Mouse (Mus musculus): ENCODE results near the gene Ubiad1. TPM values are rescaled to one million over a fixed set of nuclear protein-coding genes. Genes with fewer than 3 reads are reported as not detected.

Gene Ubiad1
- polyA plus RNA-seq, 1 experiment from 2014 or later = 22.9 TPM

GRCm38 (mm10) chr4:148441931-148442330, 2.6 kb downstream of the Ubiad1 start:
- Histone ChIP-seq H3K36me3 (replicated peaks) (peaks cover 31% of the 10 kb centered on the region), H3K27ac (replicated peaks) (no peak overlapping the region), H3K4me1 (peaks cover 28% of the 10 kb centered on the region), H3K9me3 (no peaks in the 10 kb centered on the region), H3K4me3 (no peak overlapping the region), H3K27me3 (replicated peaks; ENCODE audit: low read depth, poor library complexity, severe bottlenecking) (no peaks in the 10 kb centered on the region)
- WGBS = 91% methylated on average over 5 of the region's 5 CpGs
- no peak for DNase-seq (ENCODE audit: low spot score)

- DNase-seq (ENCODE audit: low spot score) = no peak
- Histone ChIP-seq H3K27ac (replicated peaks) (no peak overlapping the region), H3K36me3 (replicated peaks) (peaks cover 55% of the 10 kb centered on the region)
Observed at GRCm38 (mm10) chr4:148435657-148436330, 8.8 kb downstream of the Ubiad1 start.

GRCm38 (mm10) chr4:148435106-148435505, 9.5 kb downstream of the Ubiad1 start:
- Histone ChIP-seq H3K4me1 (peaks cover 10% of the 10 kb centered on the region; the same call in 1 of the 2 replicates), H3K36me3 (replicated peaks) (peaks cover 49% of the 10 kb centered on the region), H3K9me3 (no peaks in the 10 kb centered on the region), H3K4me3 (no peak overlapping the region), H3K27me3 (replicated peaks; ENCODE audit: low read depth, poor library complexity, severe bottlenecking) (no peaks in the 10 kb centered on the region), H3K27ac (replicated peaks) (no peak overlapping the region)
- DNase-seq (ENCODE audit: low spot score) = no peak
- 90% methylated on average over 3 of the region's 3 CpGs for WGBS

More at GRCm38 (mm10) chr4:148435657-148436330, 8.8 kb downstream of the Ubiad1 start:
- Histone ChIP-seq H3K4me3 (no peak overlapping the region), H3K4me1 (peaks cover 8% of the 10 kb centered on the region; the same call in 1 of the 2 replicates), H3K27me3 (replicated peaks; ENCODE audit: low read depth, poor library complexity, severe bottlenecking) (no peaks in the 10 kb centered on the region), H3K9me3 (no peaks in the 10 kb centered on the region)
- 69% methylated on average over 6 of the region's 6 CpGs for WGBS

- whole genome bisulfite sequencing = 85% methylated on average over 4 of the region's 4 CpGs
- no peak overlapping the region for H3K27ac ChIP-seq (replicated peaks)
- H3K27me3 ChIP-seq (replicated peaks; ENCODE audit: low read depth, poor library complexity, severe bottlenecking) = no peaks in the 10 kb centered on the region
Observed at GRCm38 (mm10) chr4:148434554-148434953, 10.0 kb downstream of the Ubiad1 start.

GRCm38 (mm10) chr4:148433813-148434212, 10.8 kb downstream of the Ubiad1 start:
- no peak overlapping the region for H3K4me3 ChIP-seq
- peaks cover 12% of the 10 kb centered on the region; the same call in 1 of the 2 replicates for H3K4me1 ChIP-seq
- H3K36me3 ChIP-seq (replicated peaks) = peaks cover 42% of the 10 kb centered on the region
- H3K27ac ChIP-seq (replicated peaks) = no peak overlapping the region
- no peak for DNase-seq (ENCODE audit: low spot score)
- H3K27me3 ChIP-seq (replicated peaks; ENCODE audit: low read depth, poor library complexity, severe bottlenecking) = no peaks in the 10 kb centered on the region
- H3K9me3 ChIP-seq = no peaks in the 10 kb centered on the region
- WGBS = 75% methylated on average over 5 of the region's 5 CpGs

More at GRCm38 (mm10) chr4:148434554-148434953, 10.0 kb downstream of the Ubiad1 start:
- H3K4me3 ChIP-seq = no peak overlapping the region
- no peaks in the 10 kb centered on the region for H3K9me3 ChIP-seq
- H3K4me1 ChIP-seq = peaks cover 12% of the 10 kb centered on the region; the same call in 1 of the 2 replicates
- H3K36me3 ChIP-seq (replicated peaks) = peaks cover 45% of the 10 kb centered on the region
- no peak for DNase-seq (ENCODE audit: low spot score)

- peaks cover 12% of the 10 kb centered on the region for H3K4me1 ChIP-seq
- no peaks in the 10 kb centered on the region for H3K9me3 ChIP-seq
- H3K27me3 ChIP-seq (replicated peaks; ENCODE audit: low read depth, poor library complexity, severe bottlenecking) = no peaks in the 10 kb centered on the region
- no peak overlapping the region for H3K27ac ChIP-seq (replicated peaks)
- H3K4me3 ChIP-seq = no peak overlapping the region
- DNase-seq (ENCODE audit: low spot score) = no peak
- peaks cover 38% of the 10 kb centered on the region for H3K36me3 ChIP-seq (replicated peaks)
- 84% methylated on average over 18 of the region's 18 CpGs for WGBS
Observed at GRCm38 (mm10) chr4:148433336-148433735, 11.2 kb downstream of the Ubiad1 start.

- no peak for DNase-seq (ENCODE audit: low spot score)
- Histone ChIP-seq H3K4me1 (peaks cover 12% of the 10 kb centered on the region), H3K27ac (replicated peaks) (no peak overlapping the region), H3K27me3 (replicated peaks; ENCODE audit: low read depth, poor library complexity, severe bottlenecking) (no peaks in the 10 kb centered on the region), H3K4me3 (no peak overlapping the region), H3K36me3 (replicated peaks) (peaks cover 34% of the 10 kb centered on the region), H3K9me3 (no peaks in the 10 kb centered on the region)
- WGBS = 87% methylated on average over 4 of the region's 4 CpGs
Observed at GRCm38 (mm10) chr4:148432488-148432887, 12.1 kb downstream of the Ubiad1 start.

GRCm38 (mm10) chr4:148430880-148431519, 13.6 kb downstream of the Ubiad1 start:
- H3K4me3 ChIP-seq = no peak overlapping the region
- H3K4me1 ChIP-seq = peaks cover 17% of the 10 kb centered on the region
- H3K27ac ChIP-seq (replicated peaks) = no peak overlapping the region

GRCm38 (mm10) chr4:148429686-148430085, 14.9 kb downstream of the Ubiad1 start:
- no peak overlapping the region for H3K4me3 ChIP-seq
- no peak overlapping the region for H3K27ac ChIP-seq (replicated peaks)
- peaks cover 17% of the 10 kb centered on the region for H3K4me1 ChIP-seq
- no peaks in the 10 kb centered on the region for H3K27me3 ChIP-seq (replicated peaks; ENCODE audit: low read depth, poor library complexity, severe bottlenecking)
- peak; percentile 85 for DNase-seq (ENCODE audit: low spot score)
- no peaks in the 10 kb centered on the region for H3K9me3 ChIP-seq
- WGBS = 31% methylated on average over 6 of the region's 6 CpGs
- H3K36me3 ChIP-seq (replicated peaks) = peaks cover 20% of the 10 kb centered on the region

More at GRCm38 (mm10) chr4:148430880-148431519, 13.6 kb downstream of the Ubiad1 start:
- WGBS = 81% methylated on average over 11 of the region's 11 CpGs
- no peak for DNase-seq (ENCODE audit: low spot score)
- Histone ChIP-seq H3K27me3 (replicated peaks; ENCODE audit: low read depth, poor library complexity, severe bottlenecking) (no peaks in the 10 kb centered on the region), H3K36me3 (replicated peaks) (peaks cover 29% of the 10 kb centered on the region), H3K9me3 (no peaks in the 10 kb centered on the region)

GRCm38 (mm10) chr4:148429121-148429520, 15.4 kb downstream of the Ubiad1 start:
- no peak for DNase-seq (ENCODE audit: low spot score)
- WGBS = 89% methylated on average over 11 of the region's 11 CpGs
- H3K4me3 ChIP-seq = no peak overlapping the region
- H3K36me3 ChIP-seq (replicated peaks) = peaks cover 17% of the 10 kb centered on the region
- H3K4me1 ChIP-seq = peaks cover 17% of the 10 kb centered on the region
- H3K9me3 ChIP-seq = no peaks in the 10 kb centered on the region
- H3K27ac ChIP-seq (replicated peaks) = no peak overlapping the region
- H3K27me3 ChIP-seq (replicated peaks; ENCODE audit: low read depth, poor library complexity, severe bottlenecking) = no peaks in the 10 kb centered on the region

- WGBS = 77% methylated on average over 5 of the region's 5 CpGs
- no peak overlapping the region for H3K4me3 ChIP-seq
- H3K4me1 ChIP-seq = peaks cover 17% of the 10 kb centered on the region
- no peaks in the 10 kb centered on the region for H3K9me3 ChIP-seq
- no peak for DNase-seq (ENCODE audit: low spot score)
- peaks cover 11% of the 10 kb centered on the region for H3K36me3 ChIP-seq (replicated peaks)
- H3K27ac ChIP-seq (replicated peaks) = no peak overlapping the region
- H3K27me3 ChIP-seq (replicated peaks; ENCODE audit: low read depth, poor library complexity, severe bottlenecking) = no peaks in the 10 kb centered on the region
Observed at GRCm38 (mm10) chr4:148428544-148428943, 16.0 kb downstream of the Ubiad1 start.

- H3K27me3 ChIP-seq (replicated peaks; ENCODE audit: low read depth, poor library complexity, severe bottlenecking) = no peaks in the 10 kb centered on the region
- DNase-seq (ENCODE audit: low spot score) = no peak
- H3K36me3 ChIP-seq (replicated peaks) = peaks cover 7% of the 10 kb centered on the region
- H3K9me3 ChIP-seq = no peaks in the 10 kb centered on the region
- WGBS = 80% methylated on average over 10 of the region's 10 CpGs
- H3K4me1 ChIP-seq = peaks cover 13% of the 10 kb centered on the region
- no peak overlapping the region for H3K4me3 ChIP-seq
- no peak overlapping the region for H3K27ac ChIP-seq (replicated peaks)
Observed at GRCm38 (mm10) chr4:148426950-148427850, 17.4 kb downstream of the Ubiad1 start.
